Mouse (Mus musculus): ENCODE measurements around the gene Olfr1392.

Gene Olfr1392

DNA sequence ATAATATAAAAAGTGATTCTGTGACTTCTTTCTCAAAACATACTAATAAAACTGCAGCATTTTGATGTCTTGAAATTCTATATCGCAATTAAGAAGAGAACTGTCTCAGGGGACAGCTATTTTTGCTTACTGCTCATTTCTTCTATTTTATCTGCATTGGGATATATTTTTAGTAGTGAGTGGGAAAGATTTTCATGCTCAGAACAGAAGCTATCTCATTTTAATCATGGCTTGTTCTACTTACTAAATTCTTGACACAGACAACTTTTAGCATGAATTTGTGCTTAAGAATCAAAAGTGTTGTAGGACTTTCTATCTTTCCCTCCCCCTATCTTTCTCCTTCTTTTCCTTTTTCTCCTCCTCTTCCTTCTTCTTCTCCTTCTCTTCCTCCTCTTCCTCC, 44.6 kb downstream of the Olfr1392 start:
- no peak for DNase-seq

DNA sequence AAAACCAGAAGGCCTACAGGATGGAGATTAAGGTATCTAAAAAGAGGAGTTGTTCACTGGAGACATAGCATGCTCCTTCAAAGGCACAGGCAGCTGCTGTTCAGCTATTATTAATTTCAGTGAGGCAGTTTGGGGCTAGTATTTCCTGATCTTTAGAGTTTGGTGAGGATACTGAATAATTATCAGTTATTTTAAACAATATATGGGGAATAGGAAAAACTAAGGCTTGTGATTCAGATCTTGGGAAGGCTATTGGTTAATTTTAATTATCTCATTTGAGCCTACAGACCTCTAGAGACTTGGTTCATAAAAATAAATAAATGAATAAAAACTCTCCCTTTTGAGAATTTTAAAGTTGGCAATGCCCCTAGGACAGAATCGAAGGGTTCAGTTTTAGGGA, 49.8 kb downstream of the Olfr1392 start, which contains the start of gene Olfr1390:
Gene Olfr1390, plus strand, starts transcription at position 301 of the 400 bp plus-strand sequence.
- DNase-seq: no peak

DNA sequence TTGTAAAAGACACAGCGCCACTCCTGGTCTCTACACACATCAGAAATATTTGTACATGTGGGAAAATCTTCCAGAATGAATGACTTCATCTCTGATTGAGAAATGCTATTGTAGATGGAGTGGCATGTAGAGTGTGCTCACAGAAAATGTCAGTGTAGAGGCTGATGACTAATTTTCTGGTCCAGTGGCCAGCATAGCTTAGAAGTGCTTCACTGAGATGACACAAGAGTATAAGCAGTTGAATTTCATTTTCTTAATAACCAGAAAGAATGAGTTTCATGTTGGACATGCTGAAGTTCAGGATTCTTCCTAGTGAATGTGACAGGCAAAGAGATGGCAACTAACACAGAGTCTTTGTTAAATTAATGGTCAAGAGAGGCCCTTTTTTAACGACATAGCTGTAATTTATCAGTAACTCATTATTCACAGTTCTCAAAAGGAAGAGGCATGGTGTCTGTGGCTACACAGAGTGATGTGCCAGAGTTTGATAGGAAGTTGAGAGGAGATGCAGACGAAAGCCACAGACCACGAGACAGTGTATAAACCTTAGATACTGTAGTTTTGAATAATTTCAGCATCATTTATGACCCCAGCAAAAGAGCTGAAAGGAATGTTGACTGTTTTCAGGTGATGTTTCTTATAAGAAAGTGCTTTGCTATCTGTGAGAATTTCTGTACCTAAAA, 52.2 kb downstream of the Olfr1392 start:
- no peak for DNase-seq
